Mouse (Mus musculus): ENCODE data around the gene Hspa8. TPM values are rescaled to one million over a fixed set of nuclear protein-coding genes. Genes with fewer than 3 reads are reported as not detected.

The Hspa8 gene
- total and polyA plus RNA-seq, 3 experiments: 418 to 5,439 (median 3,011) TPM

DNA sequence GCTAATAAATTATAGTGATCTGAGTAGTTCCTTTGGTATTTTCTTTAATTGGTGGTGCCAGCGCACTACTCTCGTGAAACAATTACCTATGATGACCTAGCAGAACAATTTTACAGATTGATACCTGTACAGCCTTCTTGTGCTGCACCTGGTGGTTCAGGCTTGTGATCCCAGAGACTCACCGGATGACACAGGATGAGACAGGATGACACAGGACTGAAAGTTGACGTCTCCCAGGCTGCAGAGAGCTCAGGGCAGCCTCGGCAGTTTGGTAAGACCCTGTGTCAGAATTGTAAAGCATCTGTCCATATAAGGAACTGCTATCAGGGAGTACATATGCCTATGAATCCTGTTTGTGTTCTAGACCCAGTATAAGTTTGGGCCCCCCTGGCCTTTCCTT, 5.9 kb upstream of the Hspa8 start:
- no peak overlapping the region for H3K27ac ChIP-seq (ENCODE audit: control insufficient read depth, low read depth, low read length)
- H3K9me3 ChIP-seq (replicated peaks; ENCODE audit: insufficient read depth, low read length): no peaks in the 10 kb centered on the region
- H3K9ac ChIP-seq (ENCODE audit: control insufficient read depth, low read depth, low read length, poor library complexity, severe bottlenecking): no peak overlapping the region
- peaks cover 0 to 14% of the 10 kb centered on the region in 2 experiments; a peak in 2 of 4 replicates for H3K4me1 ChIP-seq (ENCODE audit: control insufficient read depth in 1 of 2, insufficient read depth in 2 of 2, low read length in 2 of 2)
- H3K4me3 ChIP-seq (ENCODE audit: control insufficient read depth in 1 of 2, insufficient read depth in 1 of 2, low read depth in 2 of 2, low read length in 2 of 2): no peak overlapping the region
- H3K27me3 ChIP-seq (ENCODE audit: control insufficient read depth in 1 of 2, insufficient read depth in 2 of 2, low read length in 2 of 2): no peaks in the 10 kb centered on the region; a peak in 2 of 4 replicates
- TF ChIP-seq ZNF384 (IDR thresholded peaks at IDR 0.05; ENCODE audit: low read depth, low read length) (no peak), GABPA (IDR thresholded peaks at IDR 0.05; ENCODE audit: low read depth, low read length) (no peak), TAL1 (IDR thresholded peaks at IDR 0.05; ENCODE audit: low read length) (no peak), ELF1 (IDR thresholded peaks at IDR 0.05; ENCODE audit: low read depth, low read length) (no peak), MXI1 (IDR thresholded peaks at IDR 0.05; ENCODE audit: low read depth, low read length) (no peak)
- H3K36me3 ChIP-seq (ENCODE audit: control insufficient read depth in 1 of 2, insufficient read depth in 2 of 2, low read length in 2 of 2): peaks cover 0 to 16% of the 10 kb centered on the region in 2 experiments; a peak in 2 of 4 replicates
- DNase-seq (ENCODE audit: low read depth, low spot score): no peak
- H3K79me2 ChIP-seq (ENCODE audit: control insufficient read depth, insufficient read depth, low read length, poor library complexity): peaks cover 4% of the 10 kb centered on the region; the same call in 1 of the 2 replicates

DNA sequence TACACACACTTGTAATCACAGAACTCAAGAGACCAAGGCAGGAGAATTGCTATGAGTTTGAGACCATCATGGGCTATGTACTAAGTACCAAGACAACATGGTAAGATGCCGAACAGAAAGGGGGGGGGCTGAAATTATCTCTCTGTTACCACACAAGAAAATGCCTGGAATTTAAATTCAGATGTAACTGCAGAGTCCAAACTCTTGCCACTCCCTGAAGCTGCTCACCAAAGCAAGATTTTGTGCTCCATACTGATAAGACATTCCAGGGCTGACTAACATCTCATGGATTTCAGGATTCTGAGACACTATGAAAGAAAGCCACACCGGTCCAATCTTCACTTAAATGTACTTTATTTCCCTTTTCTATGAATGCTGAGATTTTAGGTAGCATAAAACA, 5.2 kb upstream of the Hspa8 start:
- Histone ChIP-seq H3K36me3 (ENCODE audit: control insufficient read depth in 1 of 2, insufficient read depth in 2 of 2, low read length in 2 of 2) (peaks cover 0 to 16% of the 10 kb centered on the region in 2 experiments; a peak in 2 of 4 replicates), H3K79me2 (ENCODE audit: control insufficient read depth, insufficient read depth, low read length, poor library complexity) (peaks cover 10% of the 10 kb centered on the region; the same call in 1 of the 2 replicates), H3K27me3 (ENCODE audit: control insufficient read depth in 1 of 2, insufficient read depth in 2 of 2, low read length in 2 of 2) (no peaks in the 10 kb centered on the region; a peak in 2 of 4 replicates), H3K9me3 (replicated peaks; ENCODE audit: insufficient read depth, low read length) (no peaks in the 10 kb centered on the region), H3K4me3 (ENCODE audit: control insufficient read depth in 1 of 2, insufficient read depth in 1 of 2, low read depth in 2 of 2, low read length in 2 of 2) (no peak overlapping the region), H3K9ac (ENCODE audit: control insufficient read depth, low read depth, low read length, poor library complexity, severe bottlenecking) (no peak overlapping the region), H3K27ac (ENCODE audit: control insufficient read depth, low read depth, low read length) (no peak overlapping the region), H3K4me1 (ENCODE audit: control insufficient read depth in 1 of 2, insufficient read depth in 2 of 2, low read length in 2 of 2) (peaks cover 0 to 14% of the 10 kb centered on the region in 2 experiments; a peak in 2 of 4 replicates)
- no peak for DNase-seq (ENCODE audit: low read depth, low spot score)
- TF ChIP-seq MAX (IDR thresholded peaks at IDR 0.05; ENCODE audit: low read length) (no peak), MAFK (IDR thresholded peaks at IDR 0.05; ENCODE audit: borderline replicate concordance, low read depth, low read length) (no peak), TBP (IDR thresholded peaks at IDR 0.05; ENCODE audit: low read depth, low read length) (no peak), CHD1 (IDR thresholded peaks at IDR 0.05; ENCODE audit: low read depth, low read length) (no peak), POLR2AphosphoS2 (IDR thresholded peaks at IDR 0.05; ENCODE audit: low read length) (no peak), KAT2A (conservative IDR thresholded peaks at IDR 0.05; ENCODE audit: low read depth, low read length) (no peak), ZNF384 (IDR thresholded peaks at IDR 0.05; ENCODE audit: low read depth, low read length) (no peak)

DNA sequence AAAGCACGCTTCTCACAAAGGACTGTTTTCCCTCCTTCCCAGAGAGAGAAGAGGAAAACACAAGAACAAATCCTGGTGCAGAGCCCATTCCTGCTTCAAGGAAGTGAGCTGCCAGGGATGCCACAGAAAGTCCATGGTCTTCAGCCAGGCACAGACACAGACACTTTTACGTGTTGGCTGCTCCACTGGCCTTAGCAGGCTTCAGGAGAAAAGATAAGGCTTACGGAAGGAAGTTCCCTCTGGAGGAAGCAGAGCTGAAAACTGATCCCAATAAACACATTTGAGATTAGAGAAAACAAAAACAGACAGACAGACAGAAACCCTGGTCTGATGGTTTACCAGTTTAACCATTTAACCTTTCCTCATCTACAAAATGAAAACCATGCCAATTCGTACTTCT, 4.7 kb upstream of the Hspa8 start:
- no peak overlapping the region for H3K27ac ChIP-seq (ENCODE audit: control insufficient read depth, low read depth, low read length)
- DNase-seq (ENCODE audit: low read depth, low spot score): no peak
- no peak overlapping the region for H3K4me3 ChIP-seq (ENCODE audit: control insufficient read depth in 1 of 2, insufficient read depth in 1 of 2, low read depth in 2 of 2, low read length in 2 of 2)
- peaks cover 0 to 16% of the 10 kb centered on the region in 2 experiments; a peak in 2 of 4 replicates for H3K36me3 ChIP-seq (ENCODE audit: control insufficient read depth in 1 of 2, insufficient read depth in 2 of 2, low read length in 2 of 2)
- H3K9me3 ChIP-seq (replicated peaks; ENCODE audit: insufficient read depth, low read length): no peaks in the 10 kb centered on the region
- H3K27me3 ChIP-seq (ENCODE audit: control insufficient read depth in 1 of 2, insufficient read depth in 2 of 2, low read length in 2 of 2): no peaks in the 10 kb centered on the region; a peak in 2 of 4 replicates
- TF ChIP-seq EP300 (IDR thresholded peaks at IDR 0.05; ENCODE audit: low read depth in 1 of 2, low read length in 2 of 2) (no peak), E2F4 (IDR thresholded peaks at IDR 0.05; ENCODE audit: borderline replicate concordance, low read depth, low read length) (no peak), KAT2A (conservative IDR thresholded peaks at IDR 0.05; ENCODE audit: low read depth, low read length) (no peak), CHD1 (IDR thresholded peaks at IDR 0.05; ENCODE audit: low read depth, low read length) (no peak)
- peaks cover 10% of the 10 kb centered on the region; the same call in 1 of the 2 replicates for H3K79me2 ChIP-seq (ENCODE audit: control insufficient read depth, insufficient read depth, low read length, poor library complexity)
- H3K9ac ChIP-seq (ENCODE audit: control insufficient read depth, low read depth, low read length, poor library complexity, severe bottlenecking): no peak overlapping the region
- peaks cover 0 to 14% of the 10 kb centered on the region in 2 experiments; a peak in 2 of 4 replicates for H3K4me1 ChIP-seq (ENCODE audit: control insufficient read depth in 1 of 2, insufficient read depth in 2 of 2, low read length in 2 of 2)
